Mouse (Mus musculus) intestine, embryonic 14.5 days (tissue): ENCODE measurements around the gene Arf1. TPM values are rescaled to one million over a fixed set of nuclear protein-coding genes. Genes with fewer than 3 reads are reported as not detected.
A peak's percentile ranks its signal among the peaks of the same experiment; 100 is the strongest.

Experiments
- ATAC-seq: fragments of 200-750 bp; cut with Nextera tagmentation; replicated peaks from 2 replicates; pipeline ENCODE4 v1.8.0; 2017; ENCODE audit warnings: low read depth, moderate number of reproducible peaks, moderate TSS enrichment, moderate library complexity; ENCODE audit not compliant: low FRiP score, low TSS enrichment
- DNase-seq: peaks from one replicate; pipeline ENCODE4 v3.0.0-alpha.2; 2018; ENCODE audit warnings: low spot score
- H3K27ac ChIP-seq: fragments of 300-500 bp; sonication (generic); 2 replicates; pipeline ENCODE4 v1.5.1; 2014; ENCODE audit warnings: low read depth, mild to moderate bottlenecking, control low read depth
- H3K27me3 ChIP-seq: fragments of 300-500 bp; sonication (generic); replicated peaks from 2 replicates; pipeline ENCODE4 v1.6.1; 2014; ENCODE audit warnings: low read length, control low read depth; ENCODE audit not compliant: control insufficient read depth, insufficient read depth
- H3K36me3 ChIP-seq: fragments of 300-500 bp; sonication (generic); 2 replicates; pipeline ENCODE4 v1.6.1; 2014; ENCODE audit warnings: low read length, control low read depth; ENCODE audit not compliant: control insufficient read depth, insufficient read depth
- H3K4me1 ChIP-seq: fragments of 300-500 bp; sonication (generic); replicated peaks from 2 replicates; pipeline ENCODE4 v1.6.1; 2014; ENCODE audit warnings: low read length, control low read depth, mixed read lengths; ENCODE audit not compliant: control insufficient read depth, insufficient read depth
- H3K4me2 ChIP-seq: fragments of 300-500 bp; sonication (generic); 2 replicates; pipeline ENCODE4 v1.6.1; 2014; ENCODE audit warnings: low read length
- H3K4me3 ChIP-seq: fragments of 300-500 bp; sonication (generic); 2 replicates; pipeline ENCODE4 v1.5.1; 2014; ENCODE audit warnings: low read depth, low read length, control low read depth, mixed read lengths
- H3K9ac ChIP-seq: fragments of 300-500 bp; sonication (generic); 2 replicates; pipeline ENCODE4 v1.6.1; 2014; ENCODE audit warnings: mild to moderate bottlenecking, low read length
- H3K9me3 ChIP-seq: fragments of 300-500 bp; sonication (generic); 2 replicates; pipeline ENCODE4 v1.6.1; 2016; ENCODE audit warnings: low read length, control low read depth; ENCODE audit not compliant: control insufficient read depth
- WGBS: fragments of 180-500 bp; shearing (Covaris S2); extraction: QIAGEN DNeasy Blood & Tissue Kit; methylation state at CpG from one replicate; pipeline ENCODE4 v1.1.7; 2014; 5-methylcytosine and 5-hydroxymethylcytosine counted together
- polyA plus RNA-seq: library from polyadenylated mRNA; unstranded; fragments of >200 nt; fragmentation: Nextera tagmentation; extraction: Ambion mirVana; gene quantifications from 2 replicates; pipeline ENCODE4 v1.2.1, GENCODE M21; 2014

Arf1 gene
- polyA plus RNA-seq, 1 experiment from 2014 or later, result 618 TPM

DNA sequence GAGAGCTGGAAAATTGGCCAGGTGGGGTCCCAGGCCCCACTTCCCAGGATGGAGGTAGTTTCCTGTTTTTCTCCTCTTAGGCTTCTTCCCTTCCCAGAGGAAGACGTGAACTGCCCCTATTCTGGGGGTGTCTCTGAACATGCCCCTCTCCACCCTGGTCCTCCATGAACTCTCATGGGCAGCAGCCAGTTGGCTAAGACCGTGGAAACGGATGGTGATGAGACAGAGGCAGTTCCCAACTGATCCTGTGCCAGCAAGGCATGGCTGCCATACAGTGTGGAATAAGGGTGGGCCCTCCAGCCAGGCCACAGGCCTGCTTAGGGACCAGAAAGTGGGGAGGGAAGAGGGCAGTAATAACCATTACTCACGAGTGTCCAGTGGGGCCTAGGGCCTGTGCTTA lies 57.5 kb downstream of the Arf1 start:
- no peaks in the 10 kb centered on the region for H3K9me3 ChIP-seq
- no peak overlapping the region for H3K27ac ChIP-seq
- WGBS, result 70% methylated on average over 4 of the region's 4 CpGs
- no peaks in the 10 kb centered on the region for H3K4me1 ChIP-seq
- H3K4me3 ChIP-seq, result no peak overlapping the region
- DNase-seq (no peak), ATAC-seq (no peak)
- peaks cover 15% of the 10 kb centered on the region for H3K27me3 ChIP-seq
- H3K36me3 ChIP-seq, result no peaks in the 10 kb centered on the region
- H3K9ac ChIP-seq, result no peak overlapping the region
- no peak overlapping the region for H3K4me2 ChIP-seq

- Histone ChIP-seq H3K4me1 (no peaks in the 10 kb centered on the region), H3K27me3 (peaks cover 8% of the 10 kb centered on the region), H3K9ac (no peak overlapping the region), H3K9me3 (no peaks in the 10 kb centered on the region), H3K4me3 (no peak overlapping the region), H3K4me2 (no peak overlapping the region), H3K27ac (no peak overlapping the region), H3K36me3 (no peaks in the 10 kb centered on the region)
- WGBS, result 50% methylated on average over 3 of the region's 3 CpGs
- DNase-seq (no peak), ATAC-seq (no peak)
Observed at GRCm38 (mm10) chr11:59169807-59170206, 58.3 kb downstream of the Arf1 start.

DNA sequence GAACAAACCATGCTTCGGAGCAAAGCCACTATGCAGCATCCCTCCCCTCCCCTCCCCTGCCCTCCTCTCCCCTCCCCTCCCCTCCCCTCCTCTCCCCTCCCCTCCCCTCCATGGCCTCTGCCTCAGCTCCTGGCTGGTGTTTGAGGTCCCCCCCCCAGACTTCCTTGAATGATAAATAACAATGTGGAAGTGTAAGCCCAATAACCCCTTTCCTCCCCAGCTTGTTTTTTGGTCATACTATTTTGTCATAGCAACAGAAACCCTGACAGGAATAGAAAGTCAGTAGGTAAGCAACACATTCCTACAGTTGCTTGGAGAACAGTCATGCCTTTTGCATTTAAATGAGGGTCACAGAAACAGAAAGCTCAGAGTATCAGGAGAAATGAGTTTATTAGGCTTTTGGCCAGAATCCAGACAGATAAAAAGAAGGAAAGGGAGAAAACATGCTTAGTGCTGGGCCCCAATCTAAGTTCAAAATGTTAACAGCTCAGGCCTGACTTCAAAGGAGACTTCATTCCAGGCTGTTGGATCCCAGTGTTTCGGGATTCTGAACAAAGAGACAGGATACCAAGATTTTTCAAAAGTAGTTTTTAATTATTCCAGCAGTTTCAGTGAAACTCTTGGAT lies 62.3 kb downstream of the Arf1 start:
- Histone ChIP-seq H3K9me3 (no peaks in the 10 kb centered on the region), H3K27me3 (no peaks in the 10 kb centered on the region)
- WGBS, result 64% methylated on average over 2 of the region's 2 CpGs

DNA sequence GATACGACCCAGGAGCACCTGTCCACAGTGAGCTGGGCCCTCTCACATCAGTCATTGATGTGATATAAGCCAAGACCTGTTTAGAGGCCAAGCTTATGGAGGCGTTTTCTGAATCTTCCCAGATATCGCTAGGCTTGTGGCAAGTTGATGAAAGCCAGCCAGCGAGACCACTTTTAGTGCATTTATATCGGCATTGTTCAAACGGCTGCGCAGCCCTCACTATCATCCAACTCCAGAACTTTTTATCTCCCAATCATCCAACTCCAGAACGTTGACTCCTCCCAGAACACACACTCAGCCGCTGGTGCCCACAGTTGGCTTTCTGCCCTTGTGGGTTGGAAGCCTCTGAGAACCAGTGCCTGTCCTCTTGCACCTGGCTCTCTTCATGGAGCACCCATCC lies 63.7 kb downstream of the Arf1 start:
- H3K9me3 ChIP-seq, result no peaks in the 10 kb centered on the region
- H3K4me1 ChIP-seq, result peaks cover 10% of the 10 kb centered on the region
- no peaks in the 10 kb centered on the region for H3K36me3 ChIP-seq
- 74% methylated on average over 9 of the region's 9 CpGs for WGBS
- peak overlapping the region; percentile 79 for H3K4me2 ChIP-seq
- H3K4me3 ChIP-seq, result peak overlapping the region; percentile 73; the same call in 1 of the 2 replicates
- peak overlapping the region; percentile 98 for H3K27ac ChIP-seq
- H3K27me3 ChIP-seq, result no peaks in the 10 kb centered on the region
- DNase-seq (no peak), ATAC-seq (no peak)
- no peak overlapping the region for H3K9ac ChIP-seq

More for the DNA sequence above, 62.3 kb downstream of the Arf1 start:
- Histone ChIP-seq H3K27ac (no peak overlapping the region), H3K36me3 (no peaks in the 10 kb centered on the region), H3K9ac (no peak overlapping the region), H3K4me2 (no peak overlapping the region), H3K4me1 (peaks cover 10% of the 10 kb centered on the region), H3K4me3 (no peak overlapping the region)
- ATAC-seq (no peak), DNase-seq (no peak)

DNA sequence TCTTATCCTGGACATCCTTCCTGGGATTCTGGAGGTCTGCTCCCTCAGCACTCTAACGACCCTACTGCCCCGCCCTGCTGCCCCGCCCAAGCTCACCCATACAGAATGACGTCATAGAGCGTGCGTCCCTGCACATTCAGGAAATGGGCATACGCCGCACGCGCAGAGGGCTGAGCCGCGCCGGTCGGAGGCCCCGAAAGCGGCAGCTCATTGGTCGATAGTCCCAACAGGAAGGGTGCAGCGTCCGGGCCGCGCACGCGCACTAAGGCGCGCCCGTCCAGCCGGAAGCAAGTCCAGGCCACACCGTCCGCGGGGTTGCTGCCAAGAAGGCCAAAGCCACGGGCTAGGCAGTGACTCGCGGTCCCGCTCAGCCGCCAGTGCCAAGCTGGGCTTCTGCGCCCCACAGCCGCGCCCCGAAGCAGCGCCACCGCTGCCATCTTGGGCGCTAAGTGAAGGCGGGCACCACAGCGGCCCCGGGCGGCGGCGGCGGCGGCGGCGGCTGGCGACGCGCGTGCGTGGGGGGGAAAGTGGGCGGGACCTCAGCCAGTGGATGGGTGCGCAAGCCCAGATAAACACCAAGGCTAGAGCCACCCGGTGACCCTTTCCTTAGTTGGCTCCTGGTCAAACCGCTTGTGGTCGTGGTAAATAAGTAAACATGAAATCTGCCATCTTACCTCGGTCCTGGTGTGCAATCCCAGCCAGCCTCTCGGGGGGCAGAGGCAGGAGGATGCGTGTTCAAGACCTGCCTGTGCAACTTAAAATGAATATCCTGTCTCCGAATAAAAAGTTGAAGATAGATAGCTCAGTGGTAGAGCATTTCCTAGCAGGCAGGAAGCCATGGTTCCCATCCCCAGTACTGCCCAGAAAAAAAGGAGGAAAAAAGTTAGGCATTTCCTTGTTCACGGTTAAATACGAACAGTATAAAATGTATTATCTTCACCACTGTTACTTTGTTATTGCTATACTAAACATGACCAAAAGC lies 64.5 kb downstream of the Arf1 start, which contains the start of gene Iba57:
TSS of gene Iba57 (minus strand) at position 485 of the 982 bp plus-strand sequence.
- 2% methylated on average over 68 of the region's 68 CpGs for WGBS
- peak; percentile 99 for ATAC-seq

DNA sequence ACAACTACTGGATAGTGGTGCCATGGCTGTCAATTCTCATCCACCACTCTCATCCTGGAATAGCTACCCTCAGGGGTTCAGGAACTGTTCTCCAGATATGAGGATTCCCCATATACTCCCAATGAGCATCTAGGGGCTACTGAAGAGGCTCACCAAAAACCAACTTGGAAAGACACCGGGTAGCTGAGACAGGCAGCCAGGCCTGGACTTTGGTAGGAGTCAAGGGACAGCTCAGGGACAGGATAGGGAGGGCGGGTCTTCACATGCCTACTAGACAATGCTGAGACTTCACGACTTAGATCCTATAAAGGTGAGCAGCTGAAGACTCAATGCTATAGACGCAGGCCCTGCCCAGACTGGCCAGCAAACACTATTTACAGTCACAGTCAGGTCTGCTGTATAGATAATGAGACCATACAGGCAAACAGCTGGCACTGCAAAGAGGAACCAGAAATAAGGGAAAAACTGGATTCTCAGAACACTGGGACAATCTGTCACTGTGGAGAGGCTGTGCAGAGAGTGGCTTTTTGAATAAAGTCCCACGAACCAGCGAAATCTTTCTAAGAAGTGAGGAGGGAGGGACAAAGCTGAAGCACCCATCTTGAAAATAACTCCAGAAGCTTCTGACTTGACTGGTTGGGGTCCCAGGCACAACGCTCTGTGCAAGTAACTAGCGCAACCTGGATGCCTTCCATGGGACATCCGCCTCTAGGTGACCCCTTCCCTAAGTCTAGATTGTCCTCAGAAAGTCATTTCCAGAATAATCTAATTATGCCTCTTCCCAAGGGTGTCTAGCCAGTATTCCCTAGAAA lies 65.4 kb downstream of the Arf1 start:
- ATAC-seq (peak; percentile 1; the same call in 1 of the 2 replicates), DNase-seq (no peak)
- Histone ChIP-seq H3K36me3 (peaks cover 7% of the 10 kb centered on the region), H3K27me3 (no peaks in the 10 kb centered on the region), H3K4me2 (peak overlapping the region; percentile 79), H3K27ac (peak overlapping the region; percentile 98), H3K9ac (peak overlapping the region; percentile 87), H3K4me3 (peak overlapping the region; percentile 73), H3K9me3 (no peaks in the 10 kb centered on the region), H3K4me1 (peaks cover 10% of the 10 kb centered on the region)
- WGBS, result 56% methylated on average over 9 of the region's 9 CpGs

More for the DNA sequence above, 64.5 kb downstream of the Arf1 start, which contains the start of gene Iba57:
- no peaks in the 10 kb centered on the region for H3K36me3 ChIP-seq
- H3K27ac ChIP-seq, result peak within 1 kb of the TSS; percentile 98
- H3K9me3 ChIP-seq, result no peaks in the 10 kb centered on the region
- H3K4me1 ChIP-seq, result peaks cover 10% of the 10 kb centered on the region
- peak within 1 kb of the TSS; percentile 87 for H3K9ac ChIP-seq
- H3K27me3 ChIP-seq, result no peaks in the 10 kb centered on the region
- DNase-seq, result peak; percentile 98
- H3K4me3 ChIP-seq, result peak within 1 kb of the TSS; percentile 73
- H3K4me2 ChIP-seq, result peak within 1 kb of the TSS; percentile 79

Other genes with a start within 250 kb of the Arf1 start
- gene Obscn, start 91.9 kb downstream of the Arf1 start, polyA plus RNA-seq, result 2.0 and 2.2 TPM in 2 replicates
- 2.4 and 3.1 TPM in 2 replicates for gene Iba57, start 64.5 kb downstream of the Arf1 start, polyA plus RNA-seq
- 0.42 and 0.55 TPM in 2 replicates for gene Gjc2, start 45.1 kb downstream of the Arf1 start, polyA plus RNA-seq
- gene Guk1, start 36.1 kb downstream of the Arf1 start, polyA plus RNA-seq, result 142 and 143 TPM in 2 replicates
- gene Mrpl55, start 25.8 kb downstream of the Arf1 start, polyA plus RNA-seq, result 107 and 117 TPM in 2 replicates
- gene 2310033P09Rik, start 19.9 kb downstream of the Arf1 start, polyA plus RNA-seq, result 29.9 and 33.5 TPM in 2 replicates
- not detected in 2 replicates for gene Wnt3a, start 62.5 kb upstream of the Arf1 start, polyA plus RNA-seq
- gene Wnt9a, start 78.7 kb upstream of the Arf1 start, polyA plus RNA-seq, result 2.5 TPM in 2 replicates
- gene Prss38, start 147.4 kb upstream of the Arf1 start, polyA plus RNA-seq, result not detected in 2 replicates
- 11.1 and 12.4 TPM in 2 replicates for gene Jmjd4, start 221.8 kb upstream of the Arf1 start, polyA plus RNA-seq
- gene Snap47, start 222.9 kb upstream of the Arf1 start, polyA plus RNA-seq, result 96.7 and 100 TPM in 2 replicates
- 7.4 and 7.6 TPM in 2 replicates for gene Zfp867, start 244.2 kb upstream of the Arf1 start, polyA plus RNA-seq